8 mouse cellular contexts compared by ENCODE assay signal in genomic region chr7:141328373-141328990, GRCm38 (mm10). TPM values are rescaled to one million over a fixed set of nuclear protein-coding genes. Genes with fewer than 3 reads are reported as not detected.
DNase-seq lines count a peak whose midpoint lies in the region; ATAC-seq and TF ChIP-seq lines count a peak whose summit lies in the region.

No protein-coding gene starts in this region.

- H3K4me3 ChIP-seq in brown adipose tissue, adult 24 weeks (ENCODE audit: insufficient read depth, low read depth, low read length) = peak overlapping the region; percentile 75
- peak overlapping the region; percentile 73 for H3K4me3 ChIP-seq in hindbrain, embryonic 13.5 days
- H3K4me3 ChIP-seq in midbrain, postnatal 0 days (ENCODE audit: low read depth, low read length) = peak overlapping the region; percentile 65

- H3K27me3 ChIP-seq in hindbrain, embryonic 13.5 days = no peaks in the 10 kb centered on the region
- H3K27me3 ChIP-seq in midbrain, postnatal 0 days (ENCODE audit: insufficient read depth, low read length) = no peaks in the 10 kb centered on the region

- TF ChIP-seq CTCF in midbrain, postnatal 0 days (IDR thresholded peaks at IDR 0.05) = no peak

- no peaks in the 10 kb centered on the region for H3K9me3 ChIP-seq in hindbrain, embryonic 13.5 days
- no peaks in the 10 kb centered on the region for H3K9me3 ChIP-seq in midbrain, postnatal 0 days (ENCODE audit: low read length)

- H3K36me3 ChIP-seq in hindbrain, embryonic 13.5 days = peaks cover 21% of the 10 kb centered on the region
- peaks cover 4% of the 10 kb centered on the region; the same call in 1 of the 2 replicates for H3K36me3 ChIP-seq in midbrain, postnatal 0 days (ENCODE audit: insufficient read depth, low read length)

- H3K27ac ChIP-seq in brown adipose tissue, adult 24 weeks (replicated peaks; ENCODE audit: low read depth, low read length) = peak overlapping the region; percentile 86
- H3K27ac ChIP-seq in hindbrain, embryonic 13.5 days = peak overlapping the region; percentile 100
- H3K27ac ChIP-seq in midbrain, postnatal 0 days (ENCODE audit: low read depth, low read length) = peak overlapping the region; percentile 100

- WGBS in hindbrain, embryonic 13.5 days = 17% methylated on average over 24 of the region's 24 CpGs
- WGBS in midbrain, postnatal 0 days = 16% methylated on average over 24 of the region's 24 CpGs

- peak; percentile 18 for ATAC-seq in hindbrain, embryonic 13.5 days (ENCODE audit: low FRiP score)
- ATAC-seq in midbrain, postnatal 0 days (ENCODE audit: low FRiP score) = no peak; the same call in 1 of the 2 replicates

- peak overlapping the region; percentile 97 for H3K9ac ChIP-seq in hindbrain, embryonic 13.5 days
- H3K9ac ChIP-seq in midbrain, postnatal 0 days (replicated peaks; ENCODE audit: low read length, poor library complexity, severe bottlenecking) = peak overlapping the region; percentile 89

- peak; percentile 51 for DNase-seq in layer of hippocampus, adult 9-11 months
- DNase-seq in layer of hippocampus, postnatal 36 days = no peak
- no peak for DNase-seq in midbrain, postnatal 0 days (ENCODE audit: low spot score)
- no peak for DNase-seq in adrenal gland, adult (ENCODE audit: inconsistent age in 2 of 2, low spot score in 1 of 2)
- DNase-seq in cerebellum, postnatal 10 days = no peak
- no peak for DNase-seq in right cerebral cortex, postnatal 14 days

- peak overlapping the region; percentile 100 for H3K4me2 ChIP-seq in hindbrain, embryonic 13.5 days
- peak overlapping the region; percentile 99 for H3K4me2 ChIP-seq in midbrain, postnatal 0 days (ENCODE audit: low read depth, low read length, poor library complexity, severe bottlenecking)

- peaks cover 16% of the 10 kb centered on the region for H3K4me1 ChIP-seq in brown adipose tissue, adult 24 weeks (ENCODE audit: control insufficient read depth, insufficient read depth, insufficient read length, low read length)
- peaks cover 40% of the 10 kb centered on the region for H3K4me1 ChIP-seq in hindbrain, embryonic 13.5 days (replicated peaks)
- H3K4me1 ChIP-seq in midbrain, postnatal 0 days (ENCODE audit: insufficient read depth, low read length) = peaks cover 11% of the 10 kb centered on the region; the same call in 1 of the 2 replicates

RNA-seq across cellular contexts. Expression of gene Tmem80, which starts 0.9 kb away (rescaled TPM):
- 10 to 100 TPM; 32.4 to 34.3 TPM for total RNA-seq in layer of hippocampus, postnatal 36 days (2021)
- polyA plus RNA-seq in brown adipose tissue, adult 24 weeks (2012; ENCODE audit: insufficient read depth, insufficient read length, missing spikeins) = 35.2 and 44.8 TPM in 2 replicates
- 67.7 and 74.7 TPM in 2 replicates for polyA plus RNA-seq in hindbrain, embryonic 13.5 days (2015; fragmentation: Nextera tagmentation; extraction: Ambion mirVana)
- 25.8 and 29.1 TPM in 2 replicates for total RNA-seq in midbrain, postnatal 0 days (2014; rRNA removed)
- polyA plus RNA-seq in midbrain, postnatal 0 days (2015; fragmentation: Nextera tagmentation; extraction: Ambion mirVana) = 31.5 and 34.5 TPM in 2 replicates

RNA-seq across cellular contexts. Expression of gene Deaf1, which starts 1.0 kb away (rescaled TPM):
- total RNA-seq in layer of hippocampus, postnatal 36 days (2021) = 10 to 100 TPM; 79.4 to 82.5 TPM
- 5.9 and 15.8 TPM in 2 replicates for polyA plus RNA-seq in brown adipose tissue, adult 24 weeks (2012; ENCODE audit: insufficient read depth, insufficient read length, missing spikeins)
- 138 and 157 TPM in 2 replicates for polyA plus RNA-seq in hindbrain, embryonic 13.5 days (2015; fragmentation: Nextera tagmentation; extraction: Ambion mirVana)
- 246 and 289 TPM in 2 replicates for total RNA-seq in midbrain, postnatal 0 days (2014; rRNA removed)
- 291 and 306 TPM in 2 replicates for polyA plus RNA-seq in midbrain, postnatal 0 days (2015; fragmentation: Nextera tagmentation; extraction: Ambion mirVana)

RNA-seq across cellular contexts. Expression of gene Eps8l2, which starts 10.2 kb away (rescaled TPM):
- total RNA-seq in layer of hippocampus, postnatal 36 days (2021) = 1 to 10 TPM; 4.6 to 5.8 TPM
- 1.5 and 2.9 TPM in 2 replicates for polyA plus RNA-seq in brown adipose tissue, adult 24 weeks (2012; ENCODE audit: insufficient read depth, insufficient read length, missing spikeins)
- 0.65 and 1.4 TPM in 2 replicates for polyA plus RNA-seq in hindbrain, embryonic 13.5 days (2015; fragmentation: Nextera tagmentation; extraction: Ambion mirVana)
- 2.4 and 3.1 TPM in 2 replicates for total RNA-seq in midbrain, postnatal 0 days (2014; rRNA removed)
- polyA plus RNA-seq in midbrain, postnatal 0 days (2015; fragmentation: Nextera tagmentation; extraction: Ambion mirVana) = 0.48 and 0.74 TPM in 2 replicates

RNA-seq across cellular contexts. Expression of gene Drd4, which starts 36.7 kb away (rescaled TPM):
- total RNA-seq in layer of hippocampus, postnatal 36 days (2021) = under 1 TPM in 1 of 2 experiments, not detected in 1; 0.18 TPM
- not detected in 2 replicates for polyA plus RNA-seq in brown adipose tissue, adult 24 weeks (2012; ENCODE audit: insufficient read depth, insufficient read length, missing spikeins)
- 0.68 and 0.70 TPM in 2 replicates for polyA plus RNA-seq in hindbrain, embryonic 13.5 days (2015; fragmentation: Nextera tagmentation; extraction: Ambion mirVana)
- total RNA-seq in midbrain, postnatal 0 days (2014; rRNA removed) = 0.55 and 0.61 TPM in 2 replicates
- 0.73 and 0.98 TPM in 2 replicates for polyA plus RNA-seq in midbrain, postnatal 0 days (2015; fragmentation: Nextera tagmentation; extraction: Ambion mirVana)

RNA-seq across cellular contexts. Expression of gene Sct, which starts 49.5 kb away (rescaled TPM):
- total RNA-seq in layer of hippocampus, postnatal 36 days (2021) = not detected
- not detected in 2 replicates for polyA plus RNA-seq in brown adipose tissue, adult 24 weeks (2012; ENCODE audit: insufficient read depth, insufficient read length, missing spikeins)
- 1.5 and 3.2 TPM in 2 replicates for polyA plus RNA-seq in hindbrain, embryonic 13.5 days (2015; fragmentation: Nextera tagmentation; extraction: Ambion mirVana)
- 1.5 and 2.5 TPM in 2 replicates for total RNA-seq in midbrain, postnatal 0 days (2014; rRNA removed)
- 3.3 and 4.3 TPM in 2 replicates for polyA plus RNA-seq in midbrain, postnatal 0 days (2015; fragmentation: Nextera tagmentation; extraction: Ambion mirVana)
